Mouse (Mus musculus) MEL-GATA-1-ER (cell line): ENCODE measurements around the gene Nme4.
A peak's percentile ranks its signal among the peaks of the same experiment; 100 is the strongest.

Source experiments
- DNase-seq: peaks from one replicate; pipeline ENCODE4 v3.0.0-alpha.2; 2012; ENCODE audit warnings: low read depth; ENCODE audit errors: extremely low read depth

Gene Nme4

GRCm38 (mm10) chr17:26095121-26095740 is at the start of gene Nme4:
Nme4 (minus strand) TSS chr17:26095602.
- no peak for DNase-seq

DNA sequence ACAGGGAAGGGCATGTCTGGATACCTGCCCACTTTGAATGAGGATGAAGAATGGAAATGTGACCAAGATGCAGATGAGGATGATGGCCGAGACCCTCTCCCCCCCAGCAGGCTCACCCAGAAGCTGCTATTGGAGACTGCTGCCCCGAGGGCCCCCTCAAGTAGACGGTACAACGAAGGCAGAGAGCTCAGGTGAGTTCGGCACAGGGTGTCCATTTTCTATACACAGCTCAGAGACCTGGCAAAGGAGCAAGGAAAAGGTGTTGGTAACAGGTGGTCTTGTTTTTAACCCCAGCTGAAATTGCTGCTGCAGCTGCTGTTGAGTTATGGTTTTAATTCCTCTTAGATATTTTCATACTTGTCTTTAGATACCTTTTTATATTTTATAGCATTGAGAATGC is 48.0 kb upstream of the Nme4 start:
- no peak for DNase-seq

DNA sequence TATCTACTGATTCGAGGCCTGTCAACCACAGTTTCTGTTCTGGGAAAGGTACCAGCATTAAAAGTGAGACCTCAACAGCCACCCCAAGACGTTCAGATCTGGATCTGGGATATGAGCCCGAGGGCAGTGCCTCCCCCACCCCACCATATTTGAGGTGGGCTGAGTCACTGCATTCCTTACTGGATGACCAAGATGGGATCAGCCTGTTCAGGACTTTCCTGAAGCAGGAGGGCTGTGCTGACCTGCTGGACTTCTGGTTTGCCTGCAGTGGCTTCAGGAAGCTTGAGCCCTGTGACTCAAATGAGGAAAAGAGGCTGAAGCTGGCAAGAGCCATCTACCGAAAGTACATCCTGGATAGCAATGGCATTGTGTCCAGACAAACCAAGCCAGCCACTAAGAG is 47.4 kb upstream of the Nme4 start:
- DNase-seq: no peak

- no peak for DNase-seq
These were observed 43.5 kb upstream of the Nme4 start for GRCm38 (mm10) chr17:26138901-26139381.

GRCm38 (mm10) chr17:26138239-26138836 is 42.9 kb upstream of the Nme4 start, which contains the start of gene Axin1:
Axin1 (plus strand) TSS chr17:26138688.
- peak; percentile 97 for DNase-seq

DNA sequence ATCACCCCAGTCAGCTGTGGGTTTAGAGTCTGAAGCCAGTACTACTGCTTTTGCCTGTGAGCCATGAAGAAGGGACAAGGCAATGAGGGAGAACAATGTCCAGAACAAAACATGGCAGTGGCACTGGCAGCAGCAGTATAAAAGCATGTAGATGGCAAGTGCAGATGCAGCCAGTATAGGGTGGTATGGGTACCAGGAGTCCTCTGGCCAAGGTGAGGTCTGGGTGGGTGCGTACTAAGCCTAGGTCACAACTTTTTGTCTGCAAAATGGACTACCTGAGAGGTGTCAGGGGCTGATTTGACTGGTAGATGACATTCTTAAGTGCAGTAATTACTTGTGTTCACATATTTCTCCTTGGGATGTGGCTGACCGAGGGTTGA is 42.3 kb upstream of the Nme4 start:
- no peak for DNase-seq

- no peak for DNase-seq
These were observed 41.8 kb upstream of the Nme4 start for GRCm38 (mm10) chr17:26137106-26137750.

GRCm38 (mm10) chr17:26131856-26132853 is 36.8 kb upstream of the Nme4 start:
- no peak for DNase-seq

- no peak for DNase-seq
These were observed 35.8 kb upstream of the Nme4 start for GRCm38 (mm10) chr17:26131062-26131732.

DNA sequence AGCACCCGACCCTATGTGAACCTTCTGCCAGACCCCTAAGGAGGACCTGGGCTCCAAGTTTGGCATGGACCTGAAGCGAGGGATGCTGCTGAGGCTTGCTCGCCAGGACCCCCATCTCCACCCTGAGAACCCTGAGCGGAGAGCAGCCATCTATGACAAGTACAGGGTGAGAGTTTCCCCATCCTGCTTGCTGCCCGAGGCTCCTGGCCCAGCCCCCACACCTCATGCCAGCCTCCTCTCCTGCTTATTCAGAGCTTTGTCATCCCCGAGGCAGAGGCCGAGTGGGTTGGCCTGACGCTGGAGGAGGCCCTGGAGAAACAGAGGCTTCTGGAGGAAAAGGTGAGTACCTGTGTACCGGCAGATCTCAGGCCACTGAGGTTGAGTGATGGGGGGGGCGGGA is 29.8 kb upstream of the Nme4 start:
- DNase-seq: no peak

DNA sequence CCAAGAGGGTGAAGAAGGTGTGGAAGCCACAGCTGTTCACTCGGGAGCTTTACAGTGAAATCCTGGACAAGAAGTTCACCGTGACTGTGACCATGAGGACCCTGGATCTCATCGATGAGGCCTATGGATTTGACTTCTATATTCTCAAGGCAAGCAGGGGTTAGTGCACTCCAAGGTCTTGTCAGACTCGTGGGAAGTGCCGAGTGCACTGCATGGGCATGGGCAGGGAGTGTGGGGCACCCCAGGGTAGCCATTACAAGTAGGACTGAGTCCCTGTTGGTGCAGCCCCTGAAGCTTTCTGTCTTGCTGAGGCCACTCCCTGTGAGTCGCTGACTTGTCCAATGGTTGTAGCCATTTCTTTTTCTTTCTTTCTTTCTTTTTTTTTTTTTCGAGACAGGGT is 29.2 kb upstream of the Nme4 start:
- DNase-seq: no peak

DNA sequence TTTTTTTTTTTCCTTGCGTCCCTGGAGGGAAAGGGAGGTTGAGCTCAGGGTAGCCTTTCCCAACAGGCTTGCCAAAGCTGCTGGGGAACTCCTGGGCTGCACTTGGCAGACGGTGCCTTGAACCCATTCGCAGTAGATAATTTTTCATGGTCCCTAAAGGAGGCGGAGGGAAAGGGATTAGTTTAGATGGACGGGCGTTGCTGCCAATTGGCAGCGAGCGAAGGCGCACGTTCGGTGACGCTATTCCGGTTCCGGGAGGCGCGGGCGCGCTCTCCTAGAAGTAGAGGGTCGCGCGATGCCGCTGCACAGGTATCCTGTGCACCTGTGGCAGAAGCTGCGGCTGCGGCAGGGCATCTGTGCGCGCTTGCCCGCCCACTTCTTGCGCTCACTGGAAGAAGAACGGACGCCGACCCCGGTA is 27.9 kb upstream of the Nme4 start, which contains the start of gene Mrpl28:
TSS of gene Mrpl28 (plus strand) at position 234 of the 418 bp plus-strand sequence.
- DNase-seq: peak; percentile 95

DNA sequence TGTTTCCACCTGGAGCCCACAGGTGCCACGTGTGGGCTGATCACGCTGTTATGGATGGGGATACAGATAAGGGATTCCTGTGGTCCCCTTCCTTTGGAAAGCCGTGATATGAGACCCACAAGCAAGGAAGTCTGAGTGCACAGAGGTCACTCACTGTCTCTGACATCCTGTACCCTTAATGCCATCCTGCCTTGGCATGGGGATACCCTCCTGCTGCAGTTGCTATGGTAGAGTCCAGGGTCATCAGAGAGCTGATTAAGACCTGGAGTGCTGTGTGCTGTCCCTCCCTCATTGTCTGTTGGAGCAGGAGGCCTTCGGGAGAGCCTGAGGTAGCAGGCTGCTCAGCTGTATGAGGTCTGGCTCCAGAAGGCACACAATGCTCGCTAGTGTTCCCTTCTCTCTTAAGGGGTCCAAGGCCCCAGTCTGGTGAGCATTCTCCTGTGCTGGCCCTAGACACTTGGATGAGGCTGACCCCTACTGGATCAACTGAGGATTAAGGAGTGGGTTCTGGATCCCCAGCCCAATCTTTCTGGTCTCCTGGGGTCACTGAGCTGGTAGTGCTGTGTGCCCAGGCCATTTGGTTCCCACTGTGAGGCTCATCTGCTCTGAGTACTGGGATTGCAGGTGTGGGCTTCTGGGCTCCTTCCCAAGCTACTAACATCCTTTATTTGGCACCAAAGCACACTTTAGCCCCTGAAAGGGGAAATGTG is 27.2 kb upstream of the Nme4 start:
- no peak for DNase-seq

DNA sequence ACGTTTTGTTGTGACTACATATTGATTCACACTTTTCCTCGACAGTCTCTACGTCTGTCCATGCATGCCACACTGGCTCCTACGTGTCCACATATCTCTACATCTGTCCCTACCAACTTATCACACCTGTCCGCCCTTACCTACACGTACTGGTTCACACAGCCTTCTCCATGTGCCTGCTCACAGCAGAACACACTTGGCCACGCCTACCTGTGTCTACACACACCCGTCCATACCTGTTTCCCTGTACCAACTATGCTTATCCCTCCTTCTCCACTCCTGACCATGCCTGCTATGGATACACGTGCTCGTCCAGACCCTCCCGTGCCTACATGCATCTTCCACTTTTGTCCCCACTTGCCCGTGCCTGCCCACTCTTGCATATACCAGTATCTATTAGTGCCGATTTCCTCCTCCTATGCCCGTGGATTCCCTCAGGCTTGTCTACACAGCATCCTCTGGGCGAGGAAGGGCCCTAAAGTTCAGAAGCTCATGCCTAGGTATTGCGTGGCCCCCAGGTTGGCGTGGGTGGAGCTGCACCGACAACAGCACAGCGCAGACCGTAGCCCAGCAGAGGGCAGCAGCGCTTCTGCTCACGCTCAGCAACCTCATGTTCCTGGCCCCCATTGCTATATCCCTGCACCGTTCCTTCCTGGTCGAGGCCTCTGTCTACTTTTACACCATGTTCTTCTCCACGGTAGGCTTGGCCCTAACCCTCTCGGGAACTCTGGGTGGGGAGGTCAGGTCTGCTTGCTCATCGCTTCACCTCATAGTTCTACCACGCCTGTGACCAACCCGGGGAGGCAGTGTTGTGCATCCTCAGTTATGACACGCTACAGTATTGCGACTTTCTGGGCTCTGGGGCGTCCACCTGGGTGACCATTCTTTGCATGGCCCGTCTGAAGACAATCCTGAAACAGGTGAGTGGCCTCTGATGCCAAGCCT is 24.6 kb upstream of the Nme4 start:
- peak; percentile 45 for DNase-seq

DNA sequence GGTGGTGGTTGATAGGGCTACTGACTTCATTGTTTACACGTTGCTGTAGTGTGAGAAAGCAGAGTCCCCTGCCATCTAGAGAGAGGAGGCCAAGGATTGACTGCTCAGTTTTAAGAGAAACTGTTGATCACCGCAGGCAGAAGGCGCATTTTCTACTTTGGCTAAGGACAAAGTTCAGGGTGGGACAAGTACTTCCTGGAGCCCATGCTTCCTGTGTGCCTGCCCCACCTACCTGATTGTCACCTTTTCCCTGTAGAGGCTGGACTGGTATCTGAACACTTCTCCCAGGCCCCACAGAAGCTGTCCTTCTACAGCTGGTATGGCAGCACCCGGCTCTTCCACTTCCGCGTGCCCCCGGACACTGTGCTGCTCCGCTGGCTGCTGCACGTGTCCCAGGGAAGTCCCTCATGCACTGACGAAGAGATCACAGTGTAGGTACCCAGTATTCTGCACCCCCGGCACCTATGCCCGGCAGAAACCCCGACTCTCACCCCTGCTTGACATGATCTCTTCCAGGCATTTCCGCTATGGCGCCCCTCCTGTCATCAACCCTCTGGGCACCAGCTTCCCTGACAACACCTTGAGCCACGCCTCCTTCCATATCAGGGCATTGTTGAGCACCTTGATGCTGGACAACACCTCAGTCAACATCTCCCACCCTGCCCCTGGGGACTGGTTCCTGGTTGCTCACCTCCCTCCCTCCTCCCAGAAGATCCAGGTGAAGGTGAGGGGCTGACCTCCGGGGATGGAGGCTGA is 21.3 kb upstream of the Nme4 start:
- DNase-seq: no peak

DNA sequence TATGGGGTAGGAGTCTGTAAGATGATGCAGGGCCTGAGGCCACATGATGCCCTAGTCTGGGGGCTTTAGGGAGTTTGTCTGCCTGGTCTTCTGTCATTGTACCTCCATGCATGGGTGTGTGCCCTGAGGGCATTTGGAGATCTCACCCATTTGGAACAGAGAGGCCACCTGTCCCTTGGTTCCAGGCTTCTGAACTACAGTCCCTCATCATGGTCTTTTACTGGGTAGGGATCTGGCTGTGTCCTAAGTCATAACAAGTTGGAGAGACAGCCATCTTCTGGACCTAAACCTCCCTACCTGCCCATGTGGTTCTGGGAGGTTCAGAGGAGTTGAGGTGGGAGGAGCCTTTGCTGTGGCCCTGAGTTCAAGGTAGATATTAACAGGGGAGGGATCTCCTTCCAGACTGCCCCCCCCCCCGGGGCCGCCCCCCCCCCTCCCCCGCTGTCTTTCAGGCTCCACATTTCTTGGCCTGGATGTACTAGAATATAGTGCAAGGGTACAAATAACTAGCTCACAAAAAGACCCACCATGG is 20.6 kb upstream of the Nme4 start:
- DNase-seq: no peak

GRCm38 (mm10) chr17:26115205-26115898 is 19.9 kb upstream of the Nme4 start:
- DNase-seq: no peak
